Comparison of ENCODE assay signal across 8 mouse cellular contexts in genomic region chr4:44072873-44073441, GRCm38 (mm10). TPM values are rescaled to one million over a fixed set of nuclear protein-coding genes. Genes with fewer than 3 reads are reported as not detected.
A peak's percentile ranks its signal among the peaks of the same experiment; 100 is the strongest.
DNase-seq lines count a peak whose midpoint lies in the region; ATAC-seq and TF ChIP-seq lines count a peak whose summit lies in the region.

No protein-coding gene starts in this region.

- H3K4me3 ChIP-seq in kidney, embryonic 16.5 days (ENCODE audit: low read length), result peak overlapping the region; percentile 98
- H3K4me3 ChIP-seq in hindbrain, postnatal 0 days (ENCODE audit: low read length), result peak overlapping the region; percentile 99
- peak overlapping the region; percentile 67 for H3K4me3 ChIP-seq in midbrain, embryonic 15.5 days

- peak; percentile 63 for ATAC-seq in kidney, embryonic 16.5 days (ENCODE audit: low FRiP score, low TSS enrichment)
- peak; percentile 62; the same call in 1 of the 2 replicates for ATAC-seq in common myeloid progenitor, adult 5-6 weeks (replicated peaks; ENCODE audit: low read depth, poor library complexity, severe bottlenecking)
- ATAC-seq in hindbrain, postnatal 0 days, result peak; percentile 83
- peak; percentile 79 for ATAC-seq in midbrain, embryonic 15.5 days (replicated peaks)

- peaks cover 19% of the 10 kb centered on the region for H3K4me1 ChIP-seq in kidney, embryonic 16.5 days (ENCODE audit: insufficient read depth, low read length)
- H3K4me1 ChIP-seq in hindbrain, postnatal 0 days (ENCODE audit: insufficient read depth, low read length), result 0 out of 2 replicates have a peak, but pooled peaks cover 9% of the 10 kb centered on the region
- H3K4me1 ChIP-seq in midbrain, embryonic 15.5 days, result peaks cover 18% of the 10 kb centered on the region

- peak; percentile 28 for TF ChIP-seq CTCF in hindbrain, postnatal 0 days (IDR thresholded peaks at IDR 0.05; ENCODE audit: low read depth)

- H3K27ac ChIP-seq in kidney, embryonic 16.5 days (ENCODE audit: low read length), result peak overlapping the region; percentile 81; the same call in 1 of the 2 replicates
- H3K27ac ChIP-seq in hindbrain, postnatal 0 days, result peak overlapping the region; percentile 85
- peak overlapping the region; percentile 86 for H3K27ac ChIP-seq in midbrain, embryonic 15.5 days

- H3K36me3 ChIP-seq in kidney, embryonic 16.5 days (ENCODE audit: insufficient read depth, low read length), result no peaks in the 10 kb centered on the region
- no peaks in the 10 kb centered on the region for H3K36me3 ChIP-seq in hindbrain, postnatal 0 days (ENCODE audit: insufficient read depth, low read length)
- H3K36me3 ChIP-seq in midbrain, embryonic 15.5 days (replicated peaks), result no peaks in the 10 kb centered on the region

- DNase-seq in kidney, postnatal 25 days, result no peak
- no peak for DNase-seq in hindbrain, postnatal 0 days (ENCODE audit: low spot score)
- DNase-seq in cerebellum, postnatal 25 days, result no peak
- no peak for DNase-seq in cerebellum, postnatal 36 days
- no peak for DNase-seq in right cerebral cortex, postnatal 25 days

- peak overlapping the region; percentile 78 for H3K4me2 ChIP-seq in kidney, embryonic 16.5 days (replicated peaks; ENCODE audit: low read depth, low read length)
- H3K4me2 ChIP-seq in hindbrain, postnatal 0 days (ENCODE audit: low read depth, low read length), result peak overlapping the region; percentile 77
- peak overlapping the region; percentile 59 for H3K4me2 ChIP-seq in midbrain, embryonic 15.5 days

- peak overlapping the region; percentile 85 for H3K9ac ChIP-seq in kidney, embryonic 16.5 days (replicated peaks; ENCODE audit: low read length)
- peak overlapping the region; percentile 87 for H3K9ac ChIP-seq in hindbrain, postnatal 0 days (replicated peaks; ENCODE audit: low read length)
- peak overlapping the region; percentile 76 for H3K9ac ChIP-seq in midbrain, embryonic 15.5 days

- no peaks in the 10 kb centered on the region for H3K9me3 ChIP-seq in kidney, embryonic 16.5 days (ENCODE audit: low read length)
- H3K9me3 ChIP-seq in hindbrain, postnatal 0 days (ENCODE audit: low read length), result no peaks in the 10 kb centered on the region
- H3K9me3 ChIP-seq in midbrain, embryonic 15.5 days, result no peaks in the 10 kb centered on the region

- H3K27me3 ChIP-seq in kidney, embryonic 16.5 days (ENCODE audit: insufficient read depth, low read length), result no peaks in the 10 kb centered on the region
- H3K27me3 ChIP-seq in hindbrain, postnatal 0 days (ENCODE audit: insufficient read depth, low read length), result no peaks in the 10 kb centered on the region
- H3K27me3 ChIP-seq in midbrain, embryonic 15.5 days (replicated peaks), result no peaks in the 10 kb centered on the region

- WGBS in kidney, embryonic 16.5 days, result 7% methylated on average over 9 of the region's 9 CpGs
- WGBS in hindbrain, postnatal 0 days, result 10% methylated on average over 9 of the region's 9 CpGs
- 9% methylated on average over 9 of the region's 9 CpGs for WGBS in midbrain, embryonic 15.5 days

RNA-seq across cellular contexts. Expression of gene Gne, which starts 11.0 kb away (rescaled TPM):
- 26.4 and 26.6 TPM in 2 replicates for polyA plus RNA-seq in kidney, embryonic 16.5 days (2015; fragmentation: Nextera tagmentation; extraction: Ambion mirVana)
- total RNA-seq in common myeloid progenitor, adult 5-6 weeks (2017), result 32.0 and 32.6 TPM in 2 replicates
- 41.9 and 44.5 TPM in 2 replicates for total RNA-seq in hindbrain, postnatal 0 days (2014; rRNA removed)
- 24.7 and 26.1 TPM in 2 replicates for polyA plus RNA-seq in hindbrain, postnatal 0 days (2015; fragmentation: Nextera tagmentation; extraction: Ambion mirVana)
- 25.5 and 29.3 TPM in 2 replicates for polyA plus RNA-seq in midbrain, embryonic 15.5 days (2015; fragmentation: Nextera tagmentation; extraction: Ambion mirVana)
